Mouse (Mus musculus): ENCODE measurements at regions not wholly inside any gene's neighbourhood (a gene's known extent, or its start where the extent isn't known, plus 50 kb on each side); places are given as distances from the start of the nearest gene placed in this dataset.

DNA sequence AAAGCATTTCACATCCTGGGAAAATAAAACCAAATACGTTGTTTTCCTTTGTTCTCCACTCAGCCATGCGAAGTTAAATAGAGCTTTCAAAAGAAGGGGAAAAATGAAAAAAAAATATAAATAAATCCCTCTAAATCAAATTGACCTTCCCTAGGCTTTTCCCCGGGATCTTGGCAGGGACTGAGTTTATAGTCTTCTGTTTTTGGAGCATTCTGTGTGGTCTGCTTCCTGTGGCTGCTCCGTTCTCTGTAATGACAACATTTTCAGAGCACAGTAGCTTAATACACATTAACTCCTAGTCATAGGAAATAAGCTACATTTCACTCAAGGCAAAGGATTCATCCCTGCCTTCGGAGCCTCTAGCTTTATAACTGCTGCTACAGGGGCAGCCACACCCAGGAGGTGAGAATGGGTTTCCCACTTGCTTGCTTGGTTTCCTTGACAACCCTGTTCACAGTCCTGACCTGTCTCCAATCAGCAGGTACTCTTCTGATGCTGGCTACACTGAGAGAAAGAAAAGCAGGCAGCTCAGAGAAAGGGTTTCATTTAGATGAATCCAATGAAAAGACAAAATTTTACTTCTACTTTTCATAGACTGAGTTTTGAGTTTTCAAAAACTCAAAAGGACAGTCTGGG is 51.9 kb upstream of the Dkk2 start:
- Histone ChIP-seq H3K9ac (ENCODE audit: low read depth, low read length) (no peak overlapping the region), H3K4me2 (no peak overlapping the region), H3K4me1 (replicated peaks; ENCODE audit: control insufficient read depth, insufficient read depth, low read length) (no peaks in the 10 kb centered on the region), H3K27ac (ENCODE audit: low read depth, low read length) (no peak overlapping the region), H3K9me3 (ENCODE audit: control insufficient read depth, low read length) (no peaks in the 10 kb centered on the region), H3K36me3 (ENCODE audit: control insufficient read depth, insufficient read depth, low read length) (no peaks in the 10 kb centered on the region), H3K27me3 (replicated peaks; ENCODE audit: control insufficient read depth, insufficient read depth, low read length) (no peaks in the 10 kb centered on the region), H3K4me3 (ENCODE audit: low read depth, low read length) (no peak overlapping the region)
- WGBS = 63% methylated on average over 5 of the region's 5 CpGs
- ATAC-seq (replicated peaks; ENCODE audit: low FRiP score) = no peak
- no peak for DNase-seq (ENCODE audit: low spot score)

DNA sequence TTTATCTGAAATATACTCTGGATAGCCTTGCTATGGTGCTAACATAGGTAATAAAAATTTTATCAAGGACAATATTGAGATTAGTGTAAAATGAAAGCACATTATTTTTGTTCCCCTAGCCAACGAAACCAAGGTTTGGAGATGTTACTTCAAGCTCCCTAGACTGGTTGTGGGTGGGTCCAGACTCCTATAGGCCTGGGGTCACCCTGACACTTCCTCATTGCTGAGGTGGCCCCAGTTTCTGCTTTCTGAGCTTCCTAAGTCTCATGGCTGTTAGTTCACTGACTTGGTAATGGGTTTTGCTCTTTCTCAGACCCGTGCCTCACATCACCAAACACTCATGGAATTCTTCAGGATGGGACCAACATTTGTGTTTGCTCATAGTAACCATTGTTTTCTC is 49.9 kb upstream of the Dkk2 start:
- no peaks in the 10 kb centered on the region for H3K36me3 ChIP-seq (ENCODE audit: control insufficient read depth, insufficient read depth, low read length)
- no peak for DNase-seq (ENCODE audit: low spot score)
- H3K9ac ChIP-seq (ENCODE audit: low read depth, low read length) = no peak overlapping the region
- H3K27me3 ChIP-seq (replicated peaks; ENCODE audit: control insufficient read depth, insufficient read depth, low read length) = no peaks in the 10 kb centered on the region
- H3K4me2 ChIP-seq = no peak overlapping the region
- no peak overlapping the region for H3K4me3 ChIP-seq (ENCODE audit: low read depth, low read length)
- no peaks in the 10 kb centered on the region for H3K4me1 ChIP-seq (replicated peaks; ENCODE audit: control insufficient read depth, insufficient read depth, low read length)
- no peak overlapping the region for H3K27ac ChIP-seq (ENCODE audit: low read depth, low read length)
- no peak for ATAC-seq (replicated peaks; ENCODE audit: low FRiP score)
- no peaks in the 10 kb centered on the region for H3K9me3 ChIP-seq (ENCODE audit: control insufficient read depth, low read length)
- WGBS = 58% methylated on average over 2 of the region's 2 CpGs

Measured in liver, embryonic 11.5 days (tissue).